Mouse (Mus musculus): Measurements from ENCODE around the gene Rpl13a.
"Not testable (repeated sequence)": the region's sequence is repeated elsewhere in the genome, so short reads cannot be mapped to it uniquely, and the experiment has no call there.

Gene Rpl13a

DNA sequence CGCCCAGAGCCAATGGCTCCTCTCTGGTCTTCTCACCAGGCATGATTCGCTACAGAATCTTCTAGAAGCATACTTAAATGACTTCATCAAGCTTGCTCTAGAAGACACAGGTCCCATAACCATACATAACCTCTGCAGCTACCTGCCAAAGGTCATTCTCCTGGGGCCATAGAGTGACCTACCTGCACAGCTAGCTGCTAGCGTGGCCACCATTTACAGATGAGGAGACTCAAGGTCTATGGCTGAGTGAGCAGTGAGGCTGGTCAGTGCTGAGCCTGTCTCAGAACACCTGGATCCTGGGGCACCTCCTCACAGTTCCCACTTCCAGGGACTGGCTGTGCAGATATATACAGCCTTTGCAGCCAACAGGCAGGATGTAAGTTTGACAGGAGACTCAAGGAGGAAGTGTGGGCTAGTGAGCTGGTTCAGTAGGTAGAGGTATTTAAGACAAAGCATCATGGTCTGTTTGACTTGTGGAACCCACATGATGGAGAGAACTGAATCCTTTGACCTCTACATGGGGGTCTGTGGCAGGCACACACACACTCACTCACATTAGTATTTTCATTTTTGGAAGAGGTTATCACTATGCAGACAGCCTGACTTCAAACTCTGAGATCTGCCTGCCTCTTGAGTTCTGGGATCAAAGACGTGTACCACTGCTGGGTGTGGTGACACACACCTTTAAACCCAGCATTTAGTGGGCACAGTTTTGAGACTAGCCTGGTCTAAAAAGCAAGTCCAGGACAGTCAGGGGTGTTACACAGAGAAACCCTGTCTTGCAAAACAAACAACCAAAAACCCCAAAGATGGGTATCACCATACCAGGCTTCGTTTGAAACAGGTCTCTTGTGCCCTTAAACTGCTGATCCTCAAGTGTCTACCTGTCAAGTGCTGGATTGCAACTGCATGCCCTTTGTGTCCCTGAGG is 8.5 kb downstream of the Rpl13a start:
- DNase-seq (ENCODE audit: inconsistent age in 2 of 2, low spot score in 1 of 2): peak; percentile 11 to 42

DNA sequence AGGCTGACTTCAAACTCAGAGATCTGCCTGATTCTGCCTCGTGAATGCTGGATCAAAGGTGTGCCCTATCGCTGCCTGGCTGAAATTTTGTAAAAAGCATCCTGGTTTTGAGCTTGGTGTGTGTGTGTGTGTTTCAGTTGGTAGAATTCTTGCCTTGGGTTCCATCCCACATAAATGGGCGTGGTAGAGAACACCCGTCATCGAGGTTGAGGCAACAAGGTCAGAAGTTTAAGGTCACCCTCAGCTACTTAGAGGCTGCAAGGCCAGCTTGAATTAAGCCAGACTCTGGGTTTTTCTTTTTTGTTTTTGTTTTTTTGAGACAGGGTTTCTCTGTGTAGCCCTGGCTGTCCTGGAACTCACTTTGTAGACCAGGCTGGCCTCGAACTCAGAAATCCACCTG is 10.2 kb downstream of the Rpl13a start:
- peak; percentile 44 to 80 for DNase-seq (ENCODE audit: inconsistent age in 2 of 2, low spot score in 1 of 2)

DNA sequence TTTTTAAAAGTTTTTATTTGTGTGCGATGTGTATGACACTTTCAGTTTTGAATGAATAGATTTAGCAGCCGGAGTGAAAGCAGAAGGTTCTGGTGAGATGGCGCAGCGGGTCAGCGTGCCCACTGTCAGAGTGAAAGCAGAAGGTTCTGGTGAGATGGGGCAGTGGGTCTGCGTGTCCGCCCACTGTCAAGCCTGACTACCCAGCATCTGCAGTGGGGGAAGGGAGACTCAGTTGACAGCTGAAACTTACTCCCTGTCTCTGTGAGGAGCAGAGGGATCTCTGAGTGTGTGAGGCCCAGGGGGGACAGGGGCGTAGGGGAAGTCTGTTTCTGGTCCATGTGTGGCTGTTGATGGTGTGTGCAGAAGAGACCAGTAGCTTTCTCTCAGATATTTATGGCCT is 11.0 kb downstream of the Rpl13a start:
- peak in 1 of 2 experiments; percentile 16 for DNase-seq (ENCODE audit: inconsistent age in 2 of 2, low spot score in 1 of 2)

DNA sequence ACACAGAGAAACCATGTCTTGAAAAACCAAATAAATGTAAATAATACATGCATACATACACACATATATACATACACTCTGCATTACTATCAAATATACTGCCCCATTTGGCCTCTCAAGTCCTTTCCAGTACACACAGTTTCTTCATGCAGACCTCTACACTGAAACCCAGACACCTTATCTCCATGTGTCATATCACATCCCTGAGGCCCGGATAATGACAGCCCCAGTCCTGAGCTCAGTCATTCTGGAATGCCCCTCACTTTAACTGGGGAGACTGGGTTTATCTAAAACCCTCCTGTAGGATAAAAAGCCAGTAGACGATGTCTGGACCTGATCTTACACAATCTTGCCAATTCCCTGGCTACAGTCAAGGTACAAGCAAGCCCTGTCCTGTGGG is 15.1 kb downstream of the Rpl13a start:
- no peak for DNase-seq (ENCODE audit: inconsistent age in 2 of 2, low spot score in 1 of 2)

DNA sequence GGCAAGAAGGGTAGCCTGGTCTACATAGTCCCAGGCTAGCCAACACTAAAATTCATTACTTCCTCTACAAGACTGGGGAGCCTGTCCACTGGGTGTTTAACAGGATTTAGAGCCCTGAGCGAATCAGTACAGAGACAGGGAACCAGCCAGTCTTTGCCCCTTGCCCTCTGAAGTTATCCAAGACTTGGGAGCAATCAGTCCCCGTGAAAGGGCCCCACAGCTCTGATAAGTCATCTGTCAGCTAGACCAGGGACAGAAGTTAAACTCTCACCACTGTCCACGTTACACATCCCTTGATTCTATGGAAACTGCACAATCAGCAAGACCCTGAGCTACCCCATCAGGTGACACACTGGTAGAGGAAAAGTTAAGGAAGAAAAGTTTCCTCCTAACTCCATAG is 16.0 kb downstream of the Rpl13a start:
- no peak for DNase-seq (ENCODE audit: inconsistent age in 2 of 2, low spot score in 1 of 2)

DNA sequence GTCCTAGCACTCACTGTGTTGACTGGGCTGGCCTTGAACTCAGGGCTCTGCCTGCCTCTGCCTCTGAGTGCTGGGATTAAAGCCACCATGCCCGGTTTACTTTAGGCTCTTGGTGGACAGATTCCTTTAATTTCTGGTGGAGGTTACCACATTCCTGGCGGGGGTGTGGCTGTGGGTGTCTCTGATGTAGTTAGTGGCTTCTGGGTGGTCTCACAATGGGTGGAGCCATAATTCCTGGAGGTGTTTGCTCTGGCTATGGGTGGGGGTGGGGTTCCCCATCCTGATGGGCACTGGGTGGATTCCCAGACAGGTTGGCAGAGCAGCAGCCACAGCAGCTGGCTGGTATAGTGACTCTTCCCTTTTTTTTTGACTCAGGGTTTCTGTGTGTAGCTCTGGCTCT is 16.6 kb downstream of the Rpl13a start:
- DNase-seq (ENCODE audit: inconsistent age in 2 of 2, low spot score in 1 of 2): no peak

DNA sequence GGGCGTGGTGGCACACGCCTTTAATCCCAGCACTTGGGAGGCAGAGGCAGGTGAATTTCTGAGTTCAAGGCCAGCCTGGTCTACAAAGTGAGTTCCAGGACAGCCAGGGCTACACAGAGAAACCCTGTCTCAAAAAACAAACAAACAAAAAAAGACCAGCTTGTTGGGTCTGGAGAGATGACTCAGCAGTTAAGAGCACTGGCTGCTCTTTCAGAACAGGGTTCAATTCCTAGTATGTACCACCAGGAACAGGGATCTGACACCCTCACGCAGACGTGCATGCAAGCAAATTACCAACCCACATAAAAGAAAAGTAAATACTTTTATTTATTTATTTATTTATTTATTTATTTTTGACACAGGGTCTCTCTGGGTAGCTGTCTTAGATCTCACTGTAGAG is 18.5 kb downstream of the Rpl13a start:
- DNase-seq (ENCODE audit: inconsistent age in 2 of 2, low spot score in 1 of 2): not testable (repeated sequence)

DNA sequence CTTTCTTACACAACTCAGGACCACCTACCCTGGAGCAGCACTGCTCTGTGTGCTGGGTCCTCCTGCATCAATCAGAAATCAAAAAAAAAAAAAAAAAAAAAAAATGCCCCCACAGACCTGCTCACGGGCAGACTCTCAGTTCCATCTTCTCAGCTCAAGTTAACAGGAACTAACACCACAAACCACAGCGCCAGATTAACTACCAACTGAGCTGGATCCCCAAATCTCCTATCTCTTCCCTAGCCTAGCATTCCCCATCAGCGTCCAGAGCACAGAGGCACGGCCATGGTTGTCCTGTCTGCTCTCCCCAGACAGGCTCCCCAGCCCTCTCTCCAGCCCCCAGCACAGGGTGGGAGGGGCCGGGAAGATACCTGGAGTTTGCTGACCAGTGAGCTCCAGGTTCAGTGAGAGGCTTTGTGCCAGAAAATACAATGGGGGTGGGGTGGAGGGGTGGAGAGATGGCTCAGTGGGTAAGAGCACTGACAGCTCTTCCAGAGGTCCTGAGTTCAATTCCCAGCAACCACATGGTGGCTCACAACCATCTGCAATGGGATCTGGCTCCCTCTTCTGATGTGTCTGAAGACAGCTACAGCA is 21.4 kb downstream of the Rpl13a start:
- no peak for DNase-seq (ENCODE audit: inconsistent age in 2 of 2, low spot score in 1 of 2)

DNA sequence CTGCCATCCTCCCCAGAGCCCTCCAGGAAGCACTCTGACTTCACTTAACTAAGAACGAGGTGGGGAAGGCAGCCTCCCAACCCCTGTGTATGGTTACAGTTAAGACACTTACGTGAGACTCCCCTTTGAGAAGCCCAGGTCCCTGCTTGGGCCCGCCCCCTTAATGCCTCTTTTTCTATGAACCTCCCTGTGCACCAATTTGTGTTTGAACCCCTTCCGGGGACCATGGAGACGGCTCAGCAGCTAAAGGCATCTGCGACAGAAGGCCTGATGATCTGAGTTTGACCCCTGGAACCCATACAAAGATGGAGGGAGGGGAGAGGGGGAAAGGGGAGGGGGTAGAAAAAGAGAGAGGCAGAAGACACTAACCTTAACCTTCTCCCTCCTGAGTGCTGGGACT is 22.1 kb downstream of the Rpl13a start:
- no peak for DNase-seq (ENCODE audit: inconsistent age in 2 of 2, low spot score in 1 of 2)

DNA sequence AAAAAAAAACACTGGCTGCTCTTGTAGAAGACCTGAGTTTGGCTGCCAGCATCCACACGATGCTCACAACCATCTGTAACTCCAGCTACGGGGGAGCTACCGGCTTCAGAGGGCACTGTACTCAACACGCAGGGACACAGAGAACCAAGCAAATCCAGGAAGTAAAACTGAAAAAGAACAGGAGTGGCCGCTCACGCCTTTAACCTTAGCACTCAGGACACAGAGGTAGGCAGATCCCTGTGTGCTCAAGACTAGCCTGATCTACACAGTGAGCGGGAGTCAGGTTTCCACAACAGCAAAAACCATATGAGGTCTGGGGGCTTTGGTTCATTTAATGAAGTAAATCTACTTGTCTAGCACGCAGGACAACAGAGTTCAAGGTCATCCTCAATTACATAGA is 23.1 kb downstream of the Rpl13a start:
- DNase-seq (ENCODE audit: inconsistent age in 2 of 2, low spot score in 1 of 2): no peak

DNA sequence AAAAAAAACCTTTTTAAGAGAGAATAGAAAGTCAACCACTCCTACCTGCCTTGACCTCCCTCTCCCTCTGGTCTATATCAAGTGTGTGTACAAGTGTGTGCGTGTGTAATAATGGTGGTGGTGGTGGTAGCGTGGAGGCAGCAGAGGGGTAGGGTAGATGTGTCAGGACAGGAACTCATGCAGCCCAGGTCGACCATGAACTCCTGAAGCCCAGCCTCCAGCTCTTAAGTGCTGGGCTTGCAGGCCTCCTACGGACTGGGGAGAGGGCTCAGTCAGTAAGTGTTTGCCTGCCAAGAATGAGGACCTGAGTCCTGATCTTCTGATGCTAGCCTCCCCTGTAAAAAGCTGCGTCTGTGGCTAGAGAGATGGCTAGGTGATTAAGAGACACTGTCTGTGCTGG is 23.6 kb downstream of the Rpl13a start:
- DNase-seq (ENCODE audit: inconsistent age in 2 of 2, low spot score in 1 of 2): no peak

DNA sequence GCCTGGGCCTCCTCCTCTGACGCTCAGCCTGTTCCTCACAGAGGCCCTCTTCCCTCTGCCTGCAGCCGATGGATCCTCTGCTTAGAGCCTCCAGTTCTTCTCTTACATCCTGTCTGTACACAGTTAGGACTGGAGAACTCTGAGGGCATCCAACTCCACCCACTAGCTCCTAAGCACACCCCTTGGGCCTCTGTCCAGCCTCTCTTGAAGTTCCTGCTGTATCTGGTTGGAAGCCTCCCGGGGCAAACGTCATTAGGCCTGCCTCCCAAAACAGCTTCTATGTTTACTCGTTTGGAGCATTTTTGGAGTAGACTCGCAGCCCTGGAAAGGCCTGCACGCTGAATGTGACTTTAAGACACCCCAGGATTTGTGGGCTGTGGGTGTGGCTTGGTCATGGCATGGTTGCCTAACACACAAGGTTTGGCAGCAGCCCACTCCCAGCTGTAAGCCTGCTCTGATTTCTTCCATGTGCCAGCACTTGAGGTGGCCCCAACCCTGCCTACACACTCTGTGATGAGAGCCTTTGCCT is 24.8 kb downstream of the Rpl13a start, which contains the start of gene Fcgrt:
Fcgrt (minus strand) TSS at position 200 of the 529 bp plus-strand sequence.
- peak; percentile 95 to 97 for DNase-seq (ENCODE audit: inconsistent age in 2 of 2, low spot score in 1 of 2)

DNA sequence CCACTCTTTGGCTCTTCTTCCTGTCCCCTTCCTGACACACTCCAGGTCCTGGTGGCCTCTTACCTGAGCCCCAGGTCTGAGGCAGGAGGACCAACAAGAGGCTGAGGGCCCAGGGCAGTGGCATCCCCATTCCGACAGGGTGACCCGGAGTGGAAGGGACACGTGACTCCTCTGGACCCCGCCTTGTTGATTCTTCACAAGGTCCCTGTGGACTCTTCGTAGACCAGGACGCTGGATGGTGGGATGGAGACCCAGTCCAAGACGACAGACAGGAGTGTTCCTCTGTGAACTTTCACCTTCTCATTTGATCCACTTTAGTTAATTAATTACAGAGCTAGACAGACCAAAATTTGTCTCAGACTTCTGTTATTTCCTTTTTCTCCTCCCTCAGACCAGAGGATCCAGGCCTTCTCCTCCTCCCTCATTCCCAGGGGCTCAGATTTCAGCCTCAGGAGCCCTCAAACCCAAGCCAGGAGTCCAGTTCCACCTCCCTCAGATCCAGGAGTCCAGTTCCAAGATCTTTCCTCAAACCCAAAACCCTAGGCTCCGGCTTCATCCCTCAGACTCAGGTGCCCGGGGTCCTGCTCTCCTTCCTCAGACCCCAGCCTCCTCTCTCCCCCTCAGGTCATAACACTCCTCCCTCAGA is 25.5 kb downstream of the Rpl13a start:
- peak; percentile 50 to 73 for DNase-seq (ENCODE audit: inconsistent age in 2 of 2, low spot score in 1 of 2)

DNA sequence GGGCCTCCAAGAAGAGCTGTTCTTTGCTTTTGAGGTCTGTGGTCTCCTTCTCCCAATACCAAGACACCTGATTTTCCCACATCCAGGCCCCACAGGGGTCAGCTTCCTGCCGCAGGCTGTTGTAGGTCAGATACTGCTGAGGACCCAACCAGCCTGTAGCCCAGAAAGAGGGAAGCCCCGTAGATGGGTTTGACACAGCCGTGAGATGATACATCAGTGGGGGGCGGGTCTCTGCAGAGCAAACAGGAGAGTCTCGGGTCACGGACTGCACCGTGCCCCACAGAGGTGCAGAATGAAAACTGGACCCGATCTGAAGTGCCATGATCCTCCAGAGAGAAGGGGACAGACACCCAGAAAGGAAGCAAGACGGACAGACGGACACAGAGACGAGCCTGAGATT is 26.1 kb downstream of the Rpl13a start:
- peak in 1 of 2 experiments; percentile 44 for DNase-seq (ENCODE audit: inconsistent age in 2 of 2, low spot score in 1 of 2)

DNA sequence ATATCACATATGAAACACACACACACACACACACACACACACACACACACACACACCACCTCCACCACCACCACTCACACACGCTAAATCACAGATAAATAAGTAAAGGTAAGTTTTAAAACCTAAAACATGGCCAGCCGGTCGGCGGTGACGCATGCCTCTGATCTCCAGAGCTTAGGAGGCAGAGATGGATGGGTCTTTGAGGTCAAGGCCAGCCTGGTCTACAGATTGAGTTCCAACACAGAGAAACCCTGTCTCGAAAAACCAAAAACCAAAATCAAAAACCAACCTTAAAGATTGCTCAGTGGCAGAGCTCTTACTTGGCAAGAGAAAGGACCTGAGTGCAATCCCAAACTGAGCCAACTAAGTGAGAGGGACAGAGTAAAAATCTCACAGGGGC is 28.5 kb downstream of the Rpl13a start:
- DNase-seq (ENCODE audit: inconsistent age in 2 of 2, low spot score in 1 of 2): peak; percentile 73 to 83

DNA sequence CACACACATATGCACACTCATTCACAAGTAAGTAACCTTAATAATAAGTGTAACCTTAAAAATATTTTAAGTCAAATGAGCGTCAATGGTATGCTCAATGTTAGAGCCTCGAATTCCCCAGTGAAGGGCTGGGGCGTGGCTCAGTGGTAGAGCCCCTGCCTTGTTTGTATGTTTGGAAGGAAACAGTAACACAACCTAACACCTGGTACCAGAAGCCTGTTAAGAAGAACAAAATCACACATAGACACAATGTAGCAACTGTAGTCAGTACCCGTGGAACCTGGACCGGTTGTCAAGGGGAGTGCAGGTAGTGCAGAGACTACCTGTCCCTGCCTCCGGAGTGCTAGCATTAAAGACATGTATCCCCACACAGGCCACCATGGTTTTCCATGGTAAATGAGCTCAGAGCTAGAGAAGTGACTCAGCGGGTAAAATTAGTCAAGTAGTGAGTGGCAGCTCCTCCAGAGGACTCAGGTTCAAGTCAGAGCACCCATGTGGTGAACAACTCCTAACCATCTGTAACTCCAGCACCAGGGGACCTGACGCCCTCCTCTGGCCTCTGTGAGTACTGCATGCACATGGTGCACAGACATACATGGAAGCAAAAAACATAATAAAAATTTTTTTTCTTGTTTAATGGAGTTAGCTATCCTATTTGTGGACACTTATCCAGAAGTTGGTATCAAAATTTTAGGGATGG is 29.9 kb downstream of the Rpl13a start:
- peak in 1 of 2 experiments; percentile 42 for DNase-seq (ENCODE audit: inconsistent age in 2 of 2, low spot score in 1 of 2)

DNA sequence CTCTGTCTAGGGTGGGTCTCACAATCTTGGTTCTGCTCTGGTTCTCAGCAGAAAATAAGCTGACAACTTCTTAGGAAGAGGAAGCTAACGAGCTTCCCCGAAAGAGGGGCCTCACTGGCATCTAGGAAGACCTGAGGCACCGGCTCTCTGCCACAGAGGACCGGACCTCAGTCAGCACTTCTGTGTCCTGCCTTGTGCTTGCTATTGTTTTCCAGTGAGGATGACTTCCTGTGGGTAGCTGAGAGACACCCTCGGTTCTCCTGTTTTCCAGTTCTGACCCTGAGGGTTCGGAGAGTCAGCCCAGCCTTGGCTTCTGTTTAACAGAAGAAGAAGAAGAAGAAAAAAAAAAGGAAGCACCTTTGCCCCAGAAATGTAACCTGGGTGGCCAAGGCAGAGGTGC is 31.1 kb downstream of the Rpl13a start:
- DNase-seq (ENCODE audit: inconsistent age in 2 of 2, low spot score in 1 of 2): peak in 1 of 2 experiments; percentile 52

DNA sequence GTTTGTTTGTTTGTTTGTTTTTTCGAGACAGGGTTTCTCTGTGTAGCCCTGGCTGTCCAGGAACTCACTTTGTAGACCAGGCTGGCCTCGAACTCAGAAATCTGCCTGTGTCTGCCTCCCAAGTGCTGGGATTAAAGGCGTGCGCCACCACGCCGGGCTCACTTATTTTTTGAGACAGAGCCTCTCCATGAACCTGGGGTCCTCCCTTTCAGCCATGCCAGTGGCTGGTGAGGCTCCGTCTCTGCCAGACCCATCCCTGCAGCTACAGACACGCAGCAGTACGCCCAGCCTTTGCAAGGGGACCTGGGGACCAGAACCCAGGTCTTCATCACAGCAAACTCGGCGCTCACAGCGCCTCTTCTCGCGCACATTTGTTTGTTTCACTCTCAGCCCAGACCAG is 32.6 kb downstream of the Rpl13a start:
- DNase-seq (ENCODE audit: inconsistent age in 2 of 2, low spot score in 1 of 2): not testable (repeated sequence)

DNA sequence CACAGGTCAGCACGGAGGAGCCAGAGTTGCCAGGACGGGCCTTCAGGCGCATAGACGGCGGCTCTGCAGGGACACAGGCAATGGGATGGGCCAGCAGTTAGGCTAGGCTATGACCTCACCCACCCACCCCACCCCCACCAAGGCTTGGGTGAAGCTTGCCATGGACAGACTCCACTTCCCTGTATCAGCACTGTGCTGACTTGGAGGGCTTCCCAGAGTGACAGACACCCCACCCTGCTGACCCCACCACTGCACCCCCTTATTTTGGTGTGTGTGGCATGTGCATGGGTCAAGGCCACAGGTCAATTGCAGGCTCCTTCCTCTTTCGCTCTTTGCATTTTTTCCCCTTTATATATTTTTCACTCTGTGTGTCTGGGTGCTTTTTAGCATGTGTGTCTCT is 33.2 kb downstream of the Rpl13a start:
- peak in 1 of 2 experiments; percentile 45 for DNase-seq (ENCODE audit: inconsistent age in 2 of 2, low spot score in 1 of 2)

DNA sequence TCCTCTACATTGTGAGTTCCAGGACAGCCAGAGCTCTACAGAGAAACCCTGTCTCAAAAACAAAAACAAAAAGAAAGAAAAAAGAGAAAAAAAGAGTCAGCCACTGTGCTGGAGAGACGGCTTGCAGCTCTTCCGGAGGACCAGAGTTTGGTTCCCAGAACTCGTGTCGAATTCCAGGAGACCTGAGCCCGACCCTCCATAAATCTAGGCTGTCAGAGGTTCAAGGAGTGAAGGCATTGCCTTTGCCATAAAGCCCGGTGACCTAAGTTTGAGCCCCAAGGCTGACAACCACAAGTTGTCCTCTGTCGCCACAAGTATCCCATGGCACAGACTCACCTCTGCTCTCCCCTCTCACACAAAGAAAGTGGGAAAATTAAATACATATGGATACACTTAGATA is 34.4 kb downstream of the Rpl13a start:
- DNase-seq (ENCODE audit: inconsistent age in 2 of 2, low spot score in 1 of 2): no peak

DNA sequence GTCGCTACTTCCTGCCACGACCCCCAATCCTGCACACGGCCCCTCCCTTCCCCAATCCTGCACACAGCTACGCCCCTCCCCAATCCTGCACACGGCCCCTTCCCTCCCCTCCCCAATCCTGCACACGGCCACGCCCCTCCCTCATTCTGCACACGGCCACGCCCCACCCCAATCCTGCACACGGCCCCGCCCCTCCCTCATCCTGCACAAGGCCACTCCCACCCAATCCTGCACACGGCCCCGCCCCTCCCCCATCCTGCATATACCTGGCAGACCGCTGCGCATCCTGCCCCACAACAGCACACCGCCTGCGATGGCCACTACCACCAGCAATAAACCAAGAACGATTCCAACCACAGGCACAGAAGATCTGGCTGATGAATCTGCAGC is 35.0 kb downstream of the Rpl13a start:
- DNase-seq (ENCODE audit: inconsistent age in 2 of 2, low spot score in 1 of 2): no peak
